Mouse (Mus musculus) spleen, adult 2 months (tissue): ENCODE measurements at regions not wholly inside any gene's neighbourhood (a gene's known extent, or its start where the extent isn't known, plus 50 kb on each side); places are given as distances from the start of the nearest gene placed in this dataset.

Experiments used
- DNase-seq, 2 experiments: peaks; one replicate each; pipeline versions ENCODE4 v3.0.0 to v3.0.0-alpha.2; 2012 to 2021; ENCODE audit warnings: low spot score in 2 of 2, low read depth in 1 of 2
- H3K27ac ChIP-seq: fragments of 200-500 bp; 2 replicates; pipeline ENCODE4 v1.5.1; 2012; ENCODE audit warnings: low read length, inconsistent platforms; ENCODE audit not compliant: insufficient read depth
- H3K27me3 ChIP-seq: fragments of 200-500 bp; 2 replicates; pipeline ENCODE4 v1.6.1; 2012; ENCODE audit warnings: mild to moderate bottlenecking, moderate library complexity, low read length, inconsistent platforms; ENCODE audit not compliant: control insufficient read depth, insufficient read depth
- H3K36me3 ChIP-seq: fragments of 200-500 bp; 2 replicates; pipeline ENCODE4 v1.6.1; 2012; ENCODE audit warnings: mild to moderate bottlenecking, low read length, inconsistent platforms; ENCODE audit not compliant: control insufficient read depth, insufficient read depth
- H3K4me1 ChIP-seq: fragments of 200-500 bp; 2 replicates; pipeline ENCODE4 v1.6.1; 2011; ENCODE audit warnings: inconsistent platforms; ENCODE audit not compliant: control insufficient read depth, insufficient read depth, insufficient read length
- H3K4me3 ChIP-seq: fragments of 200-500 bp; 2 replicates; pipeline ENCODE4 v1.5.1; 2011; ENCODE audit warnings: mild to moderate bottlenecking, inconsistent platforms; ENCODE audit not compliant: insufficient read depth, insufficient read length; ENCODE audit errors: extremely low read depth
- CTCF ChIP-seq: fragments of 200-500 bp; IDR thresholded peaks from 2 replicates; pipeline ENCODE4 v1.5.1; 2011; ENCODE audit warnings: mild to moderate bottlenecking, inconsistent platforms; ENCODE audit not compliant: insufficient read depth, insufficient read length, insufficient replicate concordance; ENCODE audit errors: extremely low read depth
- POLR2A ChIP-seq: fragments of 200-500 bp; IDR thresholded peaks from 2 replicates; pipeline ENCODE4 v1.6.1; 2011; ENCODE audit warnings: low read depth, low read length, inconsistent platforms
- WGBS: fragments of 180-500 bp; shearing (Covaris S2); methylation state at CpG from one replicate; pipeline ENCODE4 v1.1.7; 2018; 5-methylcytosine and 5-hydroxymethylcytosine counted together

DNA sequence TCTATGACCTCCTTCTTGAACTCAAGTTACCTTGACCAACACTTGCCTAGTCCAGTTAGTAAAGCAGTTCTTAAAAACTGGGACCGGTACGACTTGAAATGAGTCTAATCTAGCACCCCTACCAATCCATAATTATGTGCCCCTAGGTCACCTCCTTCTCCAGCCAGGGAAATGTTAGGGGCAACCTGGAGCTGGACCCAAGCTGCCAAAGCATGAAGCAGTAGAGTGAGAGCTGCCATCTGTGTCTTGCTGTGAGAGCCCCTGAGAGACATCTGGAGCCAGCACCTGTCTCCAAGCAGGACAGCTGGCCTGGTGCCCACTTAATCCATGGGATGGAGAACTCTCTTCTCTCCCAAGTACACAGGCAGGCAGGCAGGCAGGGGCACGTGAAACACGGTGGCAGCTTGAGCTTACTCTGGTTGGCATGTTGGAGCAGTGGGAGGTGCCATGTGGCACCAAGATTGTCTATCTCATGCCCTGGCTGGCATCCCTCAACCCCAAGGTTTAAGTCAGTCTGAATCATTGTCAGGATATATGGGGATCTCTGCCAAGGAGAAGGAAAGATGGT, 1473.8 kb upstream of the Gm6569 start:
- H3K4me1 ChIP-seq = no peaks in the 10 kb centered on the region
- no peak for DNase-seq
- WGBS = 89% methylated on average over 4 of the region's 4 CpGs

DNA sequence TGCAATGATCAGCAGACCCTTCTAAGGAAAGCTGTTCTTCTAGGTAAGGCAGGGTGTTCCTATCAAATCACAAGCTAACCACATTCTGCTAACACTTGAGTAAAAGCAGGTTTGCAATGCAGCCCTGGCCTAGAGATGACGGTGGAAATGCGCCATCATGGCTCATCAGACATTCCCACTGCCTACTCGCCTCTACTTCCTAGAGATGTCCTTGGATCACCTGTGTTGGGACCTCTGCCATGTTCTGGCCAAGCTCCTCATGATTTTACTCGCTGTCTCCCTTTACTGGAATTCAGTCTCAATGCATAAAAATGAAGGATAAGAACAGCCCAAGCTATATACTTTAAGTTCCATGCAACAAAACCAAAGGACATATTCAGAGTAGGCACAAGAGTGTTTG, 1461.3 kb upstream of the Gm6569 start:
- WGBS = 88% methylated on average over 4 of the region's 4 CpGs
- Histone ChIP-seq H3K4me1 (no peaks in the 10 kb centered on the region), H3K27me3 (no peaks in the 10 kb centered on the region), H3K27ac (no peak overlapping the region), H3K4me3 (no peak overlapping the region), H3K36me3 (no peaks in the 10 kb centered on the region)
- no peak for TF ChIP-seq POLR2A
- no peak for TF ChIP-seq CTCF
- DNase-seq = no peak

More for the DNA sequence above, 1473.8 kb upstream of the Gm6569 start:
- no peak overlapping the region for H3K27ac ChIP-seq
- TF ChIP-seq CTCF = no peak
- TF ChIP-seq POLR2A = no peak
- H3K27me3 ChIP-seq = no peaks in the 10 kb centered on the region
- H3K36me3 ChIP-seq = no peaks in the 10 kb centered on the region
- H3K4me3 ChIP-seq = no peak overlapping the region

DNA sequence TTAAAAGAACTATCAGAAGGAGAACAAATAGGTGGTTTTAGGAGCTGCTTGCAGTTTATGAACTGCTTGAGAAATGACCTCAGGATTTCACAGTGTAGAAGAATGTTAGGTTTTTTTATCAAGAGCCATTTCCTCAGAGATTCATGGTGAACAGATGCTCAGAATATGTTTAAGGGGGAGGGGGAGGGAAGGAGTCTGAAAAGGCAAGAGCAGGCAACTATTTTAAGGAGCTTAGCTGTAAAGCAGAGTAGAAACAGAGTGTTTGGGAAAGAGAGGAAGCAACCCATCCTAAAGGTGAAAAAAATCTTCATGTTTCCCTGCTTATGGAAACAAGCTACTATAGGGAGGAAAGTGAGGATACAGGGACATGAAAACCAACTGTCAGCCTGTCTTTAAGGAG, 1457.2 kb upstream of the Gm6569 start:
- no peaks in the 10 kb centered on the region for H3K36me3 ChIP-seq
- no peaks in the 10 kb centered on the region for H3K4me1 ChIP-seq
- TF ChIP-seq CTCF = no peak
- no peak for TF ChIP-seq POLR2A
- no peak overlapping the region for H3K4me3 ChIP-seq
- H3K27ac ChIP-seq = no peak overlapping the region
- DNase-seq = no peak
- no peaks in the 10 kb centered on the region for H3K27me3 ChIP-seq

DNA sequence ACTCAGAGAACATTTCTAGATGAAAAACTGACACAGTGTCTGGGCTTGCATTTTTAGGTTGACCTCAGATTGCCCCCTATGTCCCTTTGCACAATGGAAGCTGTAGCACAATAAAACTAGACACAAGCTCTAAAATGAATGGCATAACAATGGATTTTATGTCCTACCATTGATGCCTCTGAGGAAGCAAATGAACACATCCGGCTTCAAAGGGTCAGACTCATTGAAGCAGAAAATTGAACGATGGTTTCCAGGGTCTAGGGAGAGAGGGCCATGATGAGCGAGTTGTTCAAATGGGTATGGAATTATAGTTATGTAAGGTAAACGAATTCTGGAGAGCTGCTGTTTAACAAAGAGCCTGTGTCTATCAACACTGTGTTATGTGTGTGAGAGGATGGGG, 1455.1 kb upstream of the Gm6569 start:
- no peak for DNase-seq
- no peak overlapping the region for H3K27ac ChIP-seq
- no peaks in the 10 kb centered on the region for H3K4me1 ChIP-seq
- H3K36me3 ChIP-seq = no peaks in the 10 kb centered on the region
- 78% methylated on average over 4 of the region's 4 CpGs for WGBS
- no peak for TF ChIP-seq POLR2A
- no peak for TF ChIP-seq CTCF
- H3K27me3 ChIP-seq = no peaks in the 10 kb centered on the region
- no peak overlapping the region for H3K4me3 ChIP-seq

DNA sequence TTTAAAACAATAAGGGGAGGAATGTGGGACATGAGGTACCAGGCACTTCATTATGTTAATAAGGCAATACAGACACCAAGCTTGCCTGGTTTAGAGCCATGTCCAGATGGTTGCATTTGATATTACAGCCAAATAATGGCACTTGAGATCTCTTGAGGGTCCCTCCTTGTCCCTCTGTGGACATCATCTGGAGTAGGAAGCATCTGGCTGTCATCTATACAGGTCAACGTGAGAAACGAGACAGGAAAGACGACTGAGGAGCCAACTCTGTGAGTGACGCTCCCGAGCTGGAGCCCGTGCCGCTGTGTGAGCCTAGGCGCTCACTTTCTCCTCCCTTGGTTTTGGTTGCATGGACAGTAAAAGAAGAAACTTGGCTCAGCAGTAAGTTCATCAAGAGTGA, 1453.2 kb upstream of the Gm6569 start:
- H3K4me1 ChIP-seq = no peaks in the 10 kb centered on the region
- no peak for TF ChIP-seq POLR2A
- TF ChIP-seq CTCF = no peak
- WGBS = 81% methylated on average over 8 of the region's 8 CpGs
- no peak for DNase-seq
- no peak overlapping the region for H3K27ac ChIP-seq
- no peaks in the 10 kb centered on the region for H3K36me3 ChIP-seq
- H3K27me3 ChIP-seq = no peaks in the 10 kb centered on the region
- H3K4me3 ChIP-seq = no peak overlapping the region

DNA sequence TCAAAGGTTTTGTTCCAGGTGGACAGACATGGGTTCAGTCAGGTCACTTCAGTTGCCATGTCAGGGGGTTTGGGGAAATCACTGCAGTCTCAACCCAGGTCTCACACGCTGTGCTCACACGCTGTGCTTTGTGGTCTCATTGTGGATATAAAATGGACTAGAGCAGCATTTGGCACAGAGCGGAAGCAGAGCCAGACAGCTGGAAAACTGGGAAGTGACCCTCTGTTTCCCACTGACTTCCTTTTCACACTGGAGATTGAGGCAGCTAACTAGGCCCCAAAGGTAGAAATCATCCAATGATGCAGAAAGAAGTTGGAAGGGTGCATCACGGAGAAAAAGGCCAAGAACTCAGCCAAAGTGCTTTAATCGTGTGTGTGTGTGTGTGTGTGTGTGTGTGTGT, 1452.6 kb upstream of the Gm6569 start:
- DNase-seq = no peak
- Histone ChIP-seq H3K27me3 (no peaks in the 10 kb centered on the region), H3K27ac (no peak overlapping the region), H3K4me3 (no peak overlapping the region), H3K4me1 (no peaks in the 10 kb centered on the region), H3K36me3 (no peaks in the 10 kb centered on the region)
- 90% methylated on average over 5 of the region's 5 CpGs for WGBS
- TF ChIP-seq CTCF (no peak), POLR2A (no peak)

DNA sequence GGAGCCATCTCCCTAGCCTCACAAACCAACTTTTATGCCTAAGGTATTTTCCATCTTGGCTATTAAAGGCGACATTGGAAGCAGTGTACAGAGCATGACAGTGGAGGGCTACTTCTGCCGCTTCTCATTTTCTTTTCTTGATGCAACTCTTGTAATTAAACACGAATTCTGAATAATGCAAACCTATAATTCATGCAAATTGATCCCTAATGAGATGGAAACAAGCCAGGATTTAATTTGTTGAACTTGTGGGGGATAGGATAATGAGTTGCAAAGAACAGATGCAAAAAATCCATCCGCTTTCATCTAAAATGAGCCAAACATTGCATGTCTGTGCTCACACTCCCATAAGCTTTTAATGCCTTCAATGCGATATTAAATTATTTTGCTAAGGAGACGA, 1451.8 kb upstream of the Gm6569 start:
- 86% methylated on average over 6 of the region's 6 CpGs for WGBS
- Histone ChIP-seq H3K36me3 (no peaks in the 10 kb centered on the region), H3K27me3 (no peaks in the 10 kb centered on the region), H3K4me3 (no peak overlapping the region), H3K4me1 (no peaks in the 10 kb centered on the region), H3K27ac (no peak overlapping the region)
- no peak for DNase-seq
- TF ChIP-seq CTCF (no peak), POLR2A (no peak)
